Mouse (Mus musculus) kidney, postnatal 0 days (tissue): ENCODE data around the gene Gm26965. TPM values are rescaled to one million over a fixed set of nuclear protein-coding genes. Genes with fewer than 3 reads are reported as not detected.

Experiments used
- ATAC-seq: fragments of 200-750 bp; cut with Nextera tagmentation; replicated peaks from 2 replicates; pipeline ENCODE4 v1.8.0; 2017; ENCODE audit warnings: low read depth, moderate number of reproducible peaks, moderate TSS enrichment, moderate library complexity; ENCODE audit not compliant: low FRiP score
- DNase-seq: peaks from one replicate; pipeline ENCODE4 v3.0.0-alpha.2; 2016; ENCODE audit warnings: low spot score
- H3K27ac ChIP-seq: fragments of 300-500 bp; sonication (generic); 2 replicates; pipeline ENCODE4 v1.5.1; 2014; ENCODE audit warnings: mild to moderate bottlenecking
- H3K27me3 ChIP-seq: fragments of 300-500 bp; sonication (generic); 2 replicates; pipeline ENCODE4 v1.6.1; 2014; ENCODE audit warnings: low read length, mixed read lengths; ENCODE audit not compliant: insufficient read depth
- H3K36me3 ChIP-seq: fragments of 300-500 bp; sonication (generic); 2 replicates; pipeline ENCODE4 v1.6.1; 2014; ENCODE audit warnings: low read length, mixed read lengths; ENCODE audit not compliant: insufficient read depth
- H3K4me1 ChIP-seq: fragments of 300-500 bp; sonication (generic); replicated peaks from 2 replicates; pipeline ENCODE4 v1.6.1; 2014; ENCODE audit warnings: antibody characterized with exemption, low read length, mixed read lengths; ENCODE audit not compliant: insufficient read depth
- H3K4me2 ChIP-seq: fragments of 300-500 bp; sonication (generic); 2 replicates; pipeline ENCODE4 v1.6.1; 2014; ENCODE audit warnings: mild to moderate bottlenecking, low read length, moderate library complexity, mixed read lengths
- H3K4me3 ChIP-seq: fragments of 300-500 bp; sonication (generic); replicated peaks from 2 replicates; pipeline ENCODE4 v1.5.1; 2014; ENCODE audit warnings: low read depth, low read length
- H3K9ac ChIP-seq: fragments of 300-500 bp; sonication (generic); 2 replicates; pipeline ENCODE4 v1.6.1; 2014; ENCODE audit warnings: low read depth, low read length
- H3K9me3 ChIP-seq: fragments of 300-500 bp; sonication (generic); replicated peaks from 2 replicates; pipeline ENCODE4 v1.6.1; 2016; ENCODE audit warnings: low read length, inconsistent platforms, mixed read lengths
- CTCF ChIP-seq: IDR thresholded peaks from 2 replicates; pipeline ENCODE4 v1.5.1; 2016; ENCODE audit warnings: antibody characterized with exemption, low read depth, mild to moderate bottlenecking, moderate library complexity
- WGBS: fragments of 180-500 bp; shearing (Covaris S2); extraction: QIAGEN DNeasy Blood & Tissue Kit; methylation state at CpG from one replicate; pipeline ENCODE4 v1.1.7; 2014; 5-methylcytosine and 5-hydroxymethylcytosine counted together
- polyA plus RNA-seq: library from polyadenylated mRNA; unstranded; fragments of >200 nt; fragmentation: Nextera tagmentation; extraction: Ambion mirVana; gene quantifications from 2 replicates; pipeline ENCODE4 v1.2.1, GENCODE M21; 2015

Gene Gm26965
- polyA plus RNA-seq, 1 experiment from 2014 or later: not detected

DNA sequence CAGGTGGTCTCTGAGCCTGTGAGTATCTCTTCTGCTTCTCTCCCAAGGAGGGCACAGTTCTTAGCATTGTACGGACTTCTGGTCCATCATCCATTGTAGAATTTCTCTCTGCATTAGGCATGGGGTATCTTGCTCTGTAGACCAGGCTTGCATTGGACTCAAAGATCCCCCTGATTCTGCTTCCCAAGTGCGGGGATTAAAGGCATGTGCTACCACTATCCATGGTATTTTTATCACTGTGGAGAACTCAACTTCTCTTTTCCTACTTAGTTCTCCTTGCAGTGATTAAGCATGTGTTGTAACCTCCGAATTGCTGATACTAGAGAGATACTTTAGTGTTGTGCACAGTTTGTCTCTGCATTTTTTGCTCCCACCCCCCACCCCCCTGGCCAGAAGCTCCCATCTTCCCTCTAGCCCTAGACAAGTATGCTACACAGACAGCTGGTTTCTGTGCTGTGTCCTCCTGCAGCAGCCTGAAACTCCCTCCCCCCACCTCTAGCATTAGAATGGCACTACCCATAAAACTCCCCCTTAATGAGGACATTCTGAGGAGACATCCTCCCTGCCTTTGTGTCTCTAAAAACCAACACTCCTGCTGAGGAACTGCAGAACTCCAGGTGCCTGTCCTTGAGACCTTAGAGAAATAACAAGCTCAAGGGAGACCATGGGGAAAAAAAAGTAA is 1.2 kb upstream of the Gm26965 start:
- Histone ChIP-seq H3K4me3 (no peak overlapping the region), H3K27ac (no peak overlapping the region), H3K27me3 (no peaks in the 10 kb centered on the region), H3K4me2 (no peak overlapping the region), H3K4me1 (0 out of 2 replicates have a peak, but pooled peaks cover 4% of the 10 kb centered on the region), H3K9me3 (no peaks in the 10 kb centered on the region), H3K36me3 (no peaks in the 10 kb centered on the region), H3K9ac (no peak overlapping the region)
- TF ChIP-seq CTCF: no peak
- ATAC-seq: no peak
- no peak for DNase-seq
- 62% methylated on average over 3 of the region's 3 CpGs for WGBS

DNA sequence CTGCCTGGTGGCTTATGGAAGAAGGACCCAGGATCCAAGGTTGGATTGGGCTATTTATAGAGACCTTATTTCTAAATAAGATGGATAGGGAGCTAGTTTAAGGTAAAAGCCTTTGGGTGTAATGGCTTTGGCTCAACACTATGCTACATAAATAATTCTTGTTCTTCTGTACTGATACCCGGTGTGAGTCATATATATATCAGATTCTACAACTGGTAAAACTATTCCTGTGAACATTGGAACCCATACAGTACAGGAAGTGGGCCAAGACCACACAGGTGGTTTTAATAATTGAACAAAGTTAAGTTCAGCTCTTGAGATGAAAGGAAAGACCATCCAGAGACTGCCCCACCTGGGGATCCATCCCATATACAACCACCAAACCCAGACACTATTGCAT is 25.0 kb downstream of the Gm26965 start:
- Histone ChIP-seq H3K27me3 (no peaks in the 10 kb centered on the region), H3K4me2 (no peak overlapping the region), H3K9ac (no peak overlapping the region), H3K9me3 (no peaks in the 10 kb centered on the region; the same call in 1 of the 2 replicates), H3K4me1 (0 out of 2 replicates have a peak, but pooled peaks cover 6% of the 10 kb centered on the region), H3K4me3 (no peak overlapping the region), H3K36me3 (0 out of 2 replicates have a peak, but pooled peaks cover 2% of the 10 kb centered on the region), H3K27ac (no peak overlapping the region)
- no peak for TF ChIP-seq CTCF
- DNase-seq (no peak), ATAC-seq (no peak)
- 78% methylated on average over 1 of the region's 1 CpGs for WGBS

DNA sequence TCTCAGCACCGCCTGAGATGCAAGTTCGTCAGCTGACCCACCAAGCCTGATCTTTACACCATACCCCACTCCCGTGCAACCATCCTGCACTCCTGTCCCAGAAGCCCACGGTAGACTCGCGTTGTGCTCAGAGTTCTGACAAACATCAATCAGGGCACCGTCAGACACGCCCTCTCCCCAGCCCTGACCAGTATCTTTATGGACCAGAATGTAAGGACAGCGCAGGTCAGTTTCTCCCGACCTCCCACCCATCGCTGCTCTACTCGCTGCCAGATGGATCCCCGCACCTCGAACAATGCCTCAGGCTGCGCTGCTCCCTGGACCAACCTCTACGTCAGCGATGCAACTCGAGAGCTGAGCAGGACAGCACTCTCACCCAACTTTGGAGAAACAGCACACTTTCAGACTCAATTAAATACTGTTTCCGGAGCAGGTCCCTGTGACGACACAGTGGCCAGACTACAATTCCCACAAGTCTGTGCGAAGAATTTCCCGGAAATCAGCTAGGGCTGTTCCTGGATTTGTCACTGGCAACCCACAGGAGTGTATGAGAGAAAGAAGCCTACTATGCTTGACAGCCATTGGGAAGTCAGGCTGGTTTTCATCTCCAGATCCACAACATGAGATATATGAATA is 25.7 kb downstream of the Gm26965 start, which contains the start of gene Zfp58:
Gene Zfp58 (minus strand): TSS at position 472 of the 636 bp plus-strand sequence.
- peak; percentile 92 for DNase-seq
- peak; percentile 95 for ATAC-seq
- WGBS: 0% methylated on average over 22 of the region's 22 CpGs
- 0 out of 2 replicates have a peak, but pooled peaks cover 6% of the 10 kb centered on the region for H3K4me1 ChIP-seq
- H3K27ac ChIP-seq: peak within 1 kb of the TSS; percentile 38; the same call in 1 of the 2 replicates
- H3K36me3 ChIP-seq: 0 out of 2 replicates have a peak, but pooled peaks cover 4% of the 10 kb centered on the region
- peak within 1 kb of the TSS; percentile 69 for H3K9ac ChIP-seq
- H3K4me2 ChIP-seq: peak within 1 kb of the TSS; percentile 80
- H3K9me3 ChIP-seq: no peaks in the 10 kb centered on the region; the same call in 1 of the 2 replicates
- no peaks in the 10 kb centered on the region for H3K27me3 ChIP-seq
- no peak for TF ChIP-seq CTCF
- peak within 1 kb of the TSS; percentile 78 for H3K4me3 ChIP-seq

DNA sequence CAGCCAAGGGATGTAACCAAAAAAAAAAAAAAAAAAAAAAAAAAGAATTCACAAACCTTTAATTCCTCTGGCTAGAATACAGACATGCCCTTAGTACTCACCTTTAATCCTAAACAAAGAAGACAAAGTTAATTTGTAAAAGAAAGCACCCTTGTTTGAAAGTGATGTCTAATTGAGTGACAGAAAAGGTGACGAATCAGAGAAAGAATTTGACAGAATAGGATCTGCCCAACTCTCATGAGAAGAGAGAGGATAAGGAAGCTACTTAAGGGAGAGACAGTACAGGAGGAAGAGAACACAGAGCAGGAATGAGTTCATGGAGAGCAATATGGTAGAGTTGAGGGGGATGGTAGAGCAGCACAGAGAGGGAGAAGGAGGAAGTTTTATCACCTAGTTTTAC is 30.3 kb downstream of the Gm26965 start:
- DNase-seq (no peak), ATAC-seq (no peak)
- 0 out of 2 replicates have a peak, but pooled peaks cover 6% of the 10 kb centered on the region for H3K4me1 ChIP-seq
- peaks cover 10% of the 10 kb centered on the region for H3K9me3 ChIP-seq
- H3K27me3 ChIP-seq: no peaks in the 10 kb centered on the region
- 97% methylated on average over 1 of the region's 1 CpGs for WGBS
- no peak overlapping the region for H3K27ac ChIP-seq
- no peak overlapping the region for H3K9ac ChIP-seq
- H3K4me2 ChIP-seq: no peak overlapping the region
- peaks cover 27% of the 10 kb centered on the region for H3K36me3 ChIP-seq
- H3K4me3 ChIP-seq: no peak overlapping the region
- no peak for TF ChIP-seq CTCF

DNA sequence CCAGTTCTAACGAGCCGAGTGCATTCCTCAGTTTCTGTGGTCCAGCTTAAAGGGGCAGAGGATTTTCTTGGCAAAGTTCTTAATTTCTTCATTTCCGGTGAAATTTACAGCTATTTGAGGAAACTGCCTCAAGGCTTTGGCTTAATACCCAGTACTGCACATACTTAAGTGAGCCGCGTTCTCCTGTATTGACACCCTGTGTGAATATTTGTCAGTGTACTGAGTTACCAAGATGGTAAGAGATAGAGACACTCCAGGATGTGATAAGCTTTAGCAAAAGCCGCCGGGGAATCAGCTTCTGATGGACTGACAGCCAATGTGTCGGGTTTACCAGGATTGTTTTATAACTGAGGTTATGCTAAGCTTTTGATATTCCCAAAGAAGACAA is 41.5 kb downstream of the Gm26965 start:
- Histone ChIP-seq H3K27me3 (no peaks in the 10 kb centered on the region), H3K9me3 (no peaks in the 10 kb centered on the region), H3K4me3 (peak overlapping the region; percentile 64), H3K4me2 (peak overlapping the region; percentile 62), H3K9ac (peak overlapping the region; percentile 58), H3K27ac (peak overlapping the region; percentile 51; the same call in 1 of the 2 replicates), H3K4me1 (0 out of 2 replicates have a peak, but pooled peaks cover 3% of the 10 kb centered on the region), H3K36me3 (no peaks in the 10 kb centered on the region)
- whole genome bisulfite sequencing: 39% methylated on average over 8 of the region's 8 CpGs
- TF ChIP-seq CTCF: no peak
- ATAC-seq (peak; percentile 26), DNase-seq (no peak)

DNA sequence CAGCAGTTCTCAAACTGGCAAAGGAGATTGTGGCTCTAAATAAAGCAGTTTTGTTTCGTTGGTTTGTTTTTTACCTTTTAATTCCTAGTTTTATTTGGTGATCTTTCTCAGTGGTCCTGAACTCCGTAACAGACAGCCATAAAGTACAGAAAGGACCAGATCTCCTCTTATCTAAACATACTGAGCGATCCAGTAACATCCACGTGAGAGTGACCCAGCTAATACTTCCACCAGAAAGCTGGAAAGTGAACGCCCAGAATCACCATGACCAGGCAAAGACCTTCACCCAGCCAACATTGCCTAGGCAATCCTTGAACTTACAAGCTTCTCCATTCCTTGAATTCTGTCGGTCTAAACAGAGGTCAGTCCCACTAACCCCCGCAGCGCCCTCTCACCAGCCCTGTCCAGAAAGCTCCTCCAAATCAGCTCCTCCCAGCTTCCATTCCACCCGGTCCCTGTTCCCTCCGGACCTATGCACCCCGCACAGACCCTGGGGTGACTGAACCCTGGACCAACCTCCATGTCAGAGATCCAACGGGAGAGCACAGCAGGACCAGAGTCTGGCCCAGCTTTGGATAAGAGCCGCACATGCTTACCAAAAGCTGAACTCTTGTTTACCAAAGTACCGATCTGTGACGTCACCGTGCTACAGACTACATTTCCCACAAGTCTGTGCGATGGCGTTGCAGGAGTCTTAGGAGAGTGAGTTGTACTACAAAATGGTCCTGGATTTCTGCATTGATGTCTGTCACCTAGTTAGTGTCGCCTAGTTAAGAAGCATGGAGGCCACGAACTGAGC is 42.1 kb downstream of the Gm26965 start, which contains the start of gene Zfp874b:
Gene Zfp874b (minus strand): TSS at position 634 of the 799 bp plus-strand sequence.
- Histone ChIP-seq H3K36me3 (no peaks in the 10 kb centered on the region), H3K4me2 (peak within 1 kb of the TSS; percentile 62), H3K9ac (peak within 1 kb of the TSS; percentile 58), H3K4me3 (peak within 1 kb of the TSS; percentile 64), H3K4me1 (0 out of 2 replicates have a peak, but pooled peaks cover 3% of the 10 kb centered on the region), H3K9me3 (no peaks in the 10 kb centered on the region), H3K27ac (peak within 1 kb of the TSS; percentile 51; the same call in 1 of the 2 replicates), H3K27me3 (no peaks in the 10 kb centered on the region)
- TF ChIP-seq CTCF: no peak
- DNase-seq (peak; percentile 96), ATAC-seq (peak; percentile 95)
- WGBS: 2% methylated on average over 20 of the region's 20 CpGs
